Mouse (Mus musculus) myocyte (in vitro differentiated cells): ENCODE data around the gene Sox5. TPM values are rescaled to one million over a fixed set of nuclear protein-coding genes. Genes with fewer than 3 reads are reported as not detected.

Experiments used
- H3K27me3 ChIP-seq: one replicate; pipeline ENCODE4 v1.6.1; 2011; ENCODE audit not compliant: control insufficient read depth, insufficient read depth, insufficient read length
- H3K36me3 ChIP-seq: one replicate; pipeline ENCODE4 v1.6.1; 2011; ENCODE audit not compliant: control insufficient read depth, insufficient read depth
- H3K4me2 ChIP-seq: one replicate; pipeline ENCODE4 v1.6.1; 2011; ENCODE audit warnings: low read depth, control low read depth
- H3K4me3 ChIP-seq: one replicate; pipeline ENCODE4 v1.5.1; 2011; ENCODE audit warnings: mild to moderate bottlenecking, control low read depth, moderate library complexity
- H3K79me2 ChIP-seq: one replicate; pipeline ENCODE4 v1.6.1; 2011; ENCODE audit not compliant: control insufficient read depth, insufficient read depth
- H3ac ChIP-seq: one replicate; pipeline ENCODE4 v1.6.1; 2011; ENCODE audit not compliant: control insufficient read depth, insufficient read length
- CEBPB ChIP-seq: IDR thresholded peaks from 2 replicates; pipeline ENCODE4 v1.6.1; 2011; ENCODE audit warnings: mild to moderate bottlenecking, moderate library complexity; ENCODE audit not compliant: poor library complexity, insufficient read depth, severe bottlenecking
- E2F4 ChIP-seq: IDR thresholded peaks from one replicate; pipeline ENCODE4 v1.6.1; 2011; ENCODE audit warnings: mild to moderate bottlenecking, control low read depth, moderate library complexity; ENCODE audit not compliant: insufficient read depth
- MAX ChIP-seq: IDR thresholded peaks from one replicate; pipeline ENCODE4 v1.6.1; 2011; ENCODE audit warnings: low read depth, mild to moderate bottlenecking, control low read depth
- MYOD1 ChIP-seq, 3 experiments: IDR thresholded peaks; one replicate each; pipeline ENCODE4 v1.6.1; 2011; ENCODE audit warnings: control low read depth in 2 of 3, low read depth in 2 of 3, mild to moderate bottlenecking in 2 of 3, moderate library complexity in 1 of 3; ENCODE audit not compliant: insufficient read length in 2 of 3, control insufficient read depth in 1 of 3
- MYOG ChIP-seq, 3 experiments: IDR thresholded peaks; one replicate each; pipeline ENCODE4 v1.6.1; 2011; ENCODE audit warnings: control low read depth in 2 of 3, low read depth in 2 of 3, mild to moderate bottlenecking in 2 of 3; ENCODE audit not compliant: insufficient read length in 2 of 3, control insufficient read depth in 1 of 3, insufficient read depth in 1 of 3
- POLR2A ChIP-seq: IDR thresholded peaks from one replicate; pipeline ENCODE4 v1.6.1; 2011; ENCODE audit warnings: low read depth, mild to moderate bottlenecking, control low read depth, moderate library complexity; ENCODE audit not compliant: insufficient read length
- POLR2AphosphoS2 ChIP-seq: IDR thresholded peaks from one replicate; pipeline ENCODE4 v1.6.1; 2011; ENCODE audit warnings: low read depth, control low read depth; ENCODE audit not compliant: insufficient read length
- REST ChIP-seq: IDR thresholded peaks from one replicate; pipeline ENCODE4 v1.6.1; 2011; ENCODE audit warnings: mild to moderate bottlenecking, control low read depth, moderate library complexity; ENCODE audit not compliant: insufficient read depth, insufficient read length
- SRF ChIP-seq: IDR thresholded peaks from one replicate; pipeline ENCODE4 v1.6.1; 2011; ENCODE audit warnings: low read depth; ENCODE audit not compliant: control insufficient read depth, insufficient read length
- TCF12 ChIP-seq: IDR thresholded peaks from one replicate; pipeline ENCODE4 v1.6.1; 2011; ENCODE audit warnings: mild to moderate bottlenecking, control low read depth; ENCODE audit not compliant: poor library complexity, insufficient read depth, severe bottlenecking
- TCF3 ChIP-seq: IDR thresholded peaks from one replicate; pipeline ENCODE4 v1.6.1; 2011; ENCODE audit warnings: low read depth, control low read depth; ENCODE audit not compliant: insufficient read length
- USF1 ChIP-seq: IDR thresholded peaks from one replicate; pipeline ENCODE4 v1.6.1; 2011; ENCODE audit warnings: low read depth, mild to moderate bottlenecking, control low read depth, moderate library complexity
- polyA plus RNA-seq: library from polyadenylated mRNA; unstranded; fragments of >200 nt; fragmentation: generic; extraction: Trizol; gene quantifications from one replicate; pipeline ENCODE4 v1.2.1, GENCODE M21; 2012; ENCODE audit warnings: missing spikeins

The Sox5 gene
- polyA plus RNA-seq, 1 experiment, result 0.50 TPM

- no peaks in the 10 kb centered on the region for H3K36me3 ChIP-seq
- TF ChIP-seq CEBPB (no peak), SRF (no peak), MAX (no peak), TCF3 (no peak), POLR2A (no peak), MYOD1 (IDR thresholded peaks at IDR 0.05; ENCODE audit: control insufficient read depth in 1 of 3, insufficient read length in 2 of 3, low read depth in 2 of 3) (no peak), POLR2AphosphoS2 (no peak), REST (no peak), TCF12 (no peak), MYOG (IDR thresholded peaks at IDR 0.05; ENCODE audit: control insufficient read depth in 1 of 3, insufficient read depth in 1 of 3, insufficient read length in 2 of 3, low read depth in 2 of 3) (no peak), USF1 (no peak), E2F4 (no peak)
- no peak overlapping the region for H3K4me3 ChIP-seq
- H3ac ChIP-seq, result no peak overlapping the region
- H3K27me3 ChIP-seq, result no peaks in the 10 kb centered on the region
- H3K4me2 ChIP-seq, result no peak overlapping the region
- H3K79me2 ChIP-seq, result no peaks in the 10 kb centered on the region
Observed at GRCm38 (mm10) chr6:143957063-143957462, 824.7 kb downstream of the Sox5 start.

DNA sequence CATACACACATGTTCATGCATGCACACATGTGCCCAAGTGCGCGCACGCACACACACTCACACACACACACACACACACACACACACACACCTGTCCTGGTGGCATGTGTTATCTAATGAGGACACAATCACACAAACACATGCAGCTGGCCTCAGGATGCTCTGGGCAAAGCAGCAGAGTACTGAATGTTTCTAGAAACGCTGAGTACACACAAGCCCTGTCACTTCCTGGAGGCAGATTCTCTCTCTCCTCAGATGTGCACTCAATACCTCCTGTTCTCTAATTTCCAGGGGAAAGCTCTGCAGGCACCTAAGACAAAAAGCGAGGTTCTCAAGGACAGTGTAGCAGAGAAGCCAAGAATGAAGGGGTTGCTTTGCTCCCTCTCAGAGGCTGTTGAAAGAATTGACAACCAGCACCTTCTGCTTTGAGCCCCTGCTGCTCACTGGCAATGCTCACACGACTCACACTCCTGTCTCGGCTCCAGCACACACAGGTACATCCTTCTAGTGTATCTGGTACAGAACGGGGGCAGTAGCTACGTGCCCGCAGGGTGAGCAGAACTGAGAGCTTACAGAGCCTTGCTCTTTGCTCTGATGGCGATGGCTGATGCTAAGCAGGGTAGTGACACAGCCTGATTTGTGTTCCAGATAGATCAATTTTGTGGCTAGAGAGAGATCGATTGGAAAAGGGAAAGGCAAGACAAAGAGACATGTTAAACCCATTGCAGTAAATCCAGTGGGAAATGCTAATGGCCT lies 833.0 kb downstream of the Sox5 start:
- Histone ChIP-seq H3K4me3 (no peak overlapping the region), H3K79me2 (no peaks in the 10 kb centered on the region), H3ac (no peak overlapping the region), H3K4me2 (no peak overlapping the region), H3K27me3 (no peaks in the 10 kb centered on the region), H3K36me3 (no peaks in the 10 kb centered on the region)
- TF ChIP-seq POLR2AphosphoS2 (no peak), CEBPB (no peak), MAX (no peak), TCF3 (no peak), POLR2A (no peak), REST (no peak), MYOG (IDR thresholded peaks at IDR 0.05; ENCODE audit: control insufficient read depth in 1 of 3, insufficient read depth in 1 of 3, insufficient read length in 2 of 3, low read depth in 2 of 3) (no peak), MYOD1 (IDR thresholded peaks at IDR 0.05; ENCODE audit: control insufficient read depth in 1 of 3, insufficient read length in 2 of 3, low read depth in 2 of 3) (no peak), TCF12 (no peak), E2F4 (no peak), SRF (no peak), USF1 (no peak)

- Histone ChIP-seq H3K36me3 (no peaks in the 10 kb centered on the region), H3K27me3 (no peaks in the 10 kb centered on the region), H3K4me3 (no peak overlapping the region), H3K4me2 (no peak overlapping the region), H3K79me2 (no peaks in the 10 kb centered on the region), H3ac (no peak overlapping the region)
- TF ChIP-seq TCF12, result no peak
- no peak for TF ChIP-seq E2F4
- TF ChIP-seq USF1, result no peak
- TF ChIP-seq SRF, result no peak
- TF ChIP-seq POLR2AphosphoS2, result no peak
- TF ChIP-seq REST, result no peak
Observed at GRCm38 (mm10) chr6:143948071-143948470, 833.7 kb downstream of the Sox5 start.

DNA sequence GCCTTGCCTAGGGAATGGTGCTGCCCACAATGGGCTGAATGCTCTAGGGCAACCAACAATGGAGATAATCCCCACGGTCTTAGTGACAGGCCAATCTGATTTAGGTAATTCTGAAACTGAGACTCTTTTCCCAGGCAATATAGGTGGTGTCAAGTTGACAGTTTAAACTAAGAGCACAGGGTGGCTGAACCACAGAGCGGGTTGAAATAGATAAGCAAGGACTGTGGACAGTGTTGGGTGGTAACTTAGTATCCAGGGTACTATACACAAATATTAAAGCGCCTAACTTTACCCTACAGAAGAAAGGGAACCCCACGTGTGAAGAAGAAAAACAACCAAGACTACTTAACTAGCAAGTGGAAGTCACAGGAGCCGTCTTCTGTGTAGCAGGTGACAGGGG lies 838.7 kb downstream of the Sox5 start:
- no peak overlapping the region for H3K4me3 ChIP-seq
- no peaks in the 10 kb centered on the region for H3K79me2 ChIP-seq
- H3K36me3 ChIP-seq, result no peaks in the 10 kb centered on the region
- no peak overlapping the region for H3K4me2 ChIP-seq
- H3ac ChIP-seq, result no peak overlapping the region
- no peaks in the 10 kb centered on the region for H3K27me3 ChIP-seq
- TF ChIP-seq MYOD1 (IDR thresholded peaks at IDR 0.05; ENCODE audit: control insufficient read depth in 1 of 3, insufficient read length in 2 of 3, low read depth in 2 of 3), result no peak
- TF ChIP-seq USF1, result no peak
- TF ChIP-seq POLR2AphosphoS2, result no peak
- TF ChIP-seq MAX, result no peak
- no peak for TF ChIP-seq REST
- no peak for TF ChIP-seq TCF12
- TF ChIP-seq MYOG (IDR thresholded peaks at IDR 0.05; ENCODE audit: control insufficient read depth in 1 of 3, insufficient read depth in 1 of 3, insufficient read length in 2 of 3, low read depth in 2 of 3), result no peak
- no peak for TF ChIP-seq E2F4
- TF ChIP-seq TCF3, result no peak
- no peak for TF ChIP-seq POLR2A
- no peak for TF ChIP-seq SRF
- TF ChIP-seq CEBPB, result no peak
